Mouse (Mus musculus): ENCODE measurements around the gene Ccdc38.

Ccdc38 gene

GRCm38 (mm10) chr10:93540431-93541210, at the start of gene Ccdc38:
Ccdc38 (plus strand) TSS chr10:93540632.
- DNase-seq (ENCODE audit: low read depth, low spot score) = peak; percentile 44
- Histone ChIP-seq H3K27me3 (ENCODE audit: control insufficient read depth, insufficient read depth, low read length, poor library complexity, severe bottlenecking) (no peaks in the 10 kb centered on the region), H3K36me3 (ENCODE audit: control insufficient read depth, insufficient read depth, low read length, poor library complexity, severe bottlenecking) (no peaks in the 10 kb centered on the region)

GRCm38 (mm10) chr10:93500864-93501263, 39.6 kb upstream of the Ccdc38 start:
- no peaks in the 10 kb centered on the region for H3K36me3 ChIP-seq (ENCODE audit: control insufficient read depth, insufficient read depth, low read length, poor library complexity, severe bottlenecking)
- H3K27me3 ChIP-seq (ENCODE audit: control insufficient read depth, insufficient read depth, low read length, poor library complexity, severe bottlenecking) = no peaks in the 10 kb centered on the region
- DNase-seq (ENCODE audit: low read depth, low spot score) = no peak

GRCm38 (mm10) chr10:93501346-93501745, 39.1 kb upstream of the Ccdc38 start:
- Histone ChIP-seq H3K36me3 (ENCODE audit: control insufficient read depth, insufficient read depth, low read length, poor library complexity, severe bottlenecking) (no peaks in the 10 kb centered on the region), H3K27me3 (ENCODE audit: control insufficient read depth, insufficient read depth, low read length, poor library complexity, severe bottlenecking) (no peaks in the 10 kb centered on the region)
- DNase-seq (ENCODE audit: low read depth, low spot score) = no peak

GRCm38 (mm10) chr10:93508383-93508970, 32.0 kb upstream of the Ccdc38 start:
- H3K27me3 ChIP-seq (ENCODE audit: control insufficient read depth, insufficient read depth, low read length, poor library complexity, severe bottlenecking) = no peaks in the 10 kb centered on the region

GRCm38 (mm10) chr10:93509532-93510153, 30.8 kb upstream of the Ccdc38 start:
- Histone ChIP-seq H3K27me3 (ENCODE audit: control insufficient read depth, insufficient read depth, low read length, poor library complexity, severe bottlenecking) (no peaks in the 10 kb centered on the region), H3K36me3 (ENCODE audit: control insufficient read depth, insufficient read depth, low read length, poor library complexity, severe bottlenecking) (no peaks in the 10 kb centered on the region)
- no peak for DNase-seq (ENCODE audit: low read depth, low spot score)

More at GRCm38 (mm10) chr10:93508383-93508970, 32.0 kb upstream of the Ccdc38 start:
- no peak for DNase-seq (ENCODE audit: low read depth, low spot score)
- no peaks in the 10 kb centered on the region for H3K36me3 ChIP-seq (ENCODE audit: control insufficient read depth, insufficient read depth, low read length, poor library complexity, severe bottlenecking)

- DNase-seq (ENCODE audit: low read depth, low spot score) = no peak
- no peaks in the 10 kb centered on the region for H3K36me3 ChIP-seq (ENCODE audit: control insufficient read depth, insufficient read depth, low read length, poor library complexity, severe bottlenecking)
- no peaks in the 10 kb centered on the region for H3K27me3 ChIP-seq (ENCODE audit: control insufficient read depth, insufficient read depth, low read length, poor library complexity, severe bottlenecking)
Observed at GRCm38 (mm10) chr10:93515419-93515818, 25.0 kb upstream of the Ccdc38 start.

GRCm38 (mm10) chr10:93515927-93516326, 24.5 kb upstream of the Ccdc38 start:
- no peak for DNase-seq (ENCODE audit: low read depth, low spot score)

GRCm38 (mm10) chr10:93517754-93518153, 22.7 kb upstream of the Ccdc38 start:
- Histone ChIP-seq H3K36me3 (ENCODE audit: control insufficient read depth, insufficient read depth, low read length, poor library complexity, severe bottlenecking) (no peaks in the 10 kb centered on the region), H3K27me3 (ENCODE audit: control insufficient read depth, insufficient read depth, low read length, poor library complexity, severe bottlenecking) (no peaks in the 10 kb centered on the region)
- no peak for DNase-seq (ENCODE audit: low read depth, low spot score)

More at GRCm38 (mm10) chr10:93515927-93516326, 24.5 kb upstream of the Ccdc38 start:
- Histone ChIP-seq H3K27me3 (ENCODE audit: control insufficient read depth, insufficient read depth, low read length, poor library complexity, severe bottlenecking) (no peaks in the 10 kb centered on the region), H3K36me3 (ENCODE audit: control insufficient read depth, insufficient read depth, low read length, poor library complexity, severe bottlenecking) (no peaks in the 10 kb centered on the region)

- no peaks in the 10 kb centered on the region for H3K27me3 ChIP-seq (ENCODE audit: control insufficient read depth, insufficient read depth, low read length, poor library complexity, severe bottlenecking)
- H3K36me3 ChIP-seq (ENCODE audit: control insufficient read depth, insufficient read depth, low read length, poor library complexity, severe bottlenecking) = no peaks in the 10 kb centered on the region
- no peak for DNase-seq (ENCODE audit: low read depth, low spot score)
Observed at GRCm38 (mm10) chr10:93518186-93518585, 22.2 kb upstream of the Ccdc38 start.

GRCm38 (mm10) chr10:93518620-93519019, 21.8 kb upstream of the Ccdc38 start:
- H3K27me3 ChIP-seq (ENCODE audit: control insufficient read depth, insufficient read depth, low read length, poor library complexity, severe bottlenecking) = no peaks in the 10 kb centered on the region
- no peak for DNase-seq (ENCODE audit: low read depth, low spot score)
- H3K36me3 ChIP-seq (ENCODE audit: control insufficient read depth, insufficient read depth, low read length, poor library complexity, severe bottlenecking) = no peaks in the 10 kb centered on the region

GRCm38 (mm10) chr10:93519159-93519558, 21.3 kb upstream of the Ccdc38 start:
- no peak for DNase-seq (ENCODE audit: low read depth, low spot score)
- H3K27me3 ChIP-seq (ENCODE audit: control insufficient read depth, insufficient read depth, low read length, poor library complexity, severe bottlenecking) = no peaks in the 10 kb centered on the region

GRCm38 (mm10) chr10:93519756-93520155, 20.7 kb upstream of the Ccdc38 start:
- no peaks in the 10 kb centered on the region for H3K27me3 ChIP-seq (ENCODE audit: control insufficient read depth, insufficient read depth, low read length, poor library complexity, severe bottlenecking)
- no peaks in the 10 kb centered on the region for H3K36me3 ChIP-seq (ENCODE audit: control insufficient read depth, insufficient read depth, low read length, poor library complexity, severe bottlenecking)
- DNase-seq (ENCODE audit: low read depth, low spot score) = no peak

More at GRCm38 (mm10) chr10:93519159-93519558, 21.3 kb upstream of the Ccdc38 start:
- H3K36me3 ChIP-seq (ENCODE audit: control insufficient read depth, insufficient read depth, low read length, poor library complexity, severe bottlenecking) = no peaks in the 10 kb centered on the region

GRCm38 (mm10) chr10:93520994-93521393, 19.4 kb upstream of the Ccdc38 start:
- no peak for DNase-seq (ENCODE audit: low read depth, low spot score)
- Histone ChIP-seq H3K27me3 (ENCODE audit: control insufficient read depth, insufficient read depth, low read length, poor library complexity, severe bottlenecking) (no peaks in the 10 kb centered on the region), H3K36me3 (ENCODE audit: control insufficient read depth, insufficient read depth, low read length, poor library complexity, severe bottlenecking) (no peaks in the 10 kb centered on the region)

GRCm38 (mm10) chr10:93525329-93525728, 15.1 kb upstream of the Ccdc38 start:
- H3K27me3 ChIP-seq (ENCODE audit: control insufficient read depth, insufficient read depth, low read length, poor library complexity, severe bottlenecking) = no peaks in the 10 kb centered on the region; the same call in 1 of the 2 replicates
- DNase-seq (ENCODE audit: low read depth, low spot score) = no peak
- no peaks in the 10 kb centered on the region for H3K36me3 ChIP-seq (ENCODE audit: control insufficient read depth, insufficient read depth, low read length, poor library complexity, severe bottlenecking)

GRCm38 (mm10) chr10:93538287-93538686, 2.1 kb upstream of the Ccdc38 start:
- Histone ChIP-seq H3K27me3 (ENCODE audit: control insufficient read depth, insufficient read depth, low read length, poor library complexity, severe bottlenecking) (no peaks in the 10 kb centered on the region), H3K36me3 (ENCODE audit: control insufficient read depth, insufficient read depth, low read length, poor library complexity, severe bottlenecking) (no peaks in the 10 kb centered on the region)
- no peak for DNase-seq (ENCODE audit: low read depth, low spot score)
